ENCODE assay signal across 18 mouse cellular contexts in the genomic region with DNA sequence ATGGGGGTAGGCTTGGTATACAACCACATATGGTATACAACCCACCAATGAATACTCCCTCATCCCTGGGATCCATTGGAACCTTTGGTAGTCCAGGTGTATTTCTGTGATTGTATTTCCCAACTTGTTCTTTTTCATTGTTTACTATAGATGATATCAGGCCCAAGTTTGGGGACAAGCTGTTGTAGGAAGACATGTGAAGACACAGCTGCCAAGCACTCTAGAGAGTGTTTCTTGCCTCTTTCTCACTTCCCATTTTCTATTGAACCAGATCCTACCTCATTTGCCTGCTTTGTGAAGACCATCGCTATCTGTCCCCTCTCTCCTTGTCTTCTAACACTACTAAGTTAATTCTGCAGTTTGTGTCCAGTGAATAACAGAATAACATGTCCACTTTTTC.
DNase-seq lines count a peak whose midpoint lies in the region; ATAC-seq lines count a peak whose summit lies in the region.
"Had no signal": no experiment of that assay in that cellular context is flagged by ENCODE, and none has a peak within 500 bp of the region (broad histone marks: within the 10 kb centered on the region; RNA-seq: fewer than 3 reads in every experiment).

No protein-coding gene starts in this region.

- H3K9me3 ChIP-seq in lung, embryonic 16.5 days (ENCODE audit: control insufficient read depth, low read length) = no peaks in the 10 kb centered on the region
- H3K9me3 ChIP-seq: forebrain, embryonic 10.5 days; midbrain, embryonic 15.5 days had no signal

- no peak overlapping the region for H3K4me2 ChIP-seq in lung, embryonic 16.5 days (ENCODE audit: low read depth, low read length)
- H3K4me2 ChIP-seq: midbrain, embryonic 15.5 days had no signal

- 0 out of 2 replicates have a peak, but pooled peaks have one; percentile 11 for ATAC-seq in lung, embryonic 16.5 days (ENCODE audit: low read depth)
- ATAC-seq in common myeloid progenitor, adult 5-6 weeks (replicated peaks; ENCODE audit: low read depth, poor library complexity, severe bottlenecking) = peak; percentile 49
- ATAC-seq: midbrain, embryonic 15.5 days had no signal

- DNase-seq in heart, adult 11 months = peak; percentile 88
- no peak for DNase-seq in heart, postnatal 36 days
- no peak for DNase-seq in lung, postnatal 25 days (ENCODE audit: low spot score)
- DNase-seq in splenic B cell, adult 2 months (ENCODE audit: low read depth, low spot score) = peak; percentile 74
- DNase-seq in thymus, postnatal 10 days (ENCODE audit: low spot score in 2 of 2) = no peak
- DNase-seq: adrenal gland, adult 8-10 months; cerebellum, adult 11-12 months; gastrocnemius, postnatal 10 days; kidney, adult 11 months; lung, postnatal 36 days; thymus, postnatal 36 days had no signal

- H3K27me3 ChIP-seq in lung, embryonic 16.5 days (ENCODE audit: control insufficient read depth, insufficient read depth, low read depth, low read length) = no peaks in the 10 kb centered on the region
- H3K27me3 ChIP-seq in splenic B cell, adult 2 months (ENCODE audit: control insufficient read depth, insufficient read depth, low read length, poor library complexity, severe bottlenecking) = no peaks in the 10 kb centered on the region
- H3K27me3 ChIP-seq: midbrain, embryonic 15.5 days had no signal

- intact Hi-C loops in heart, postnatal 36 days (cut with DNase I) = no loop called here

- peaks cover 18% of the 10 kb centered on the region for H3K4me1 ChIP-seq in lung, embryonic 16.5 days (replicated peaks; ENCODE audit: control insufficient read depth, insufficient read depth, low read length)
- H3K4me1 ChIP-seq: midbrain, embryonic 15.5 days had no signal

- H3K36me3 ChIP-seq in lung, embryonic 16.5 days (ENCODE audit: control insufficient read depth, insufficient read depth, low read length) = no peaks in the 10 kb centered on the region
- H3K36me3 ChIP-seq in splenic B cell, adult 2 months (ENCODE audit: control insufficient read depth, insufficient read depth, low read length, poor library complexity, severe bottlenecking) = no peaks in the 10 kb centered on the region
- H3K36me3 ChIP-seq: forebrain, embryonic 10.5 days; midbrain, embryonic 15.5 days had no signal

- no peak overlapping the region for H3K4me3 ChIP-seq in lung, embryonic 16.5 days (ENCODE audit: low read length)
- H3K4me3 ChIP-seq: forebrain, embryonic 10.5 days; left cerebral cortex, adult 2 months; midbrain, embryonic 15.5 days had no signal

- no peak overlapping the region for H3K9ac ChIP-seq in lung, embryonic 16.5 days (ENCODE audit: low read length)
- H3K9ac ChIP-seq: liver, embryonic 14.5 days; midbrain, embryonic 15.5 days had no signal

- H3K27ac ChIP-seq in lung, embryonic 16.5 days (ENCODE audit: low read length) = peak overlapping the region; percentile 36; the same call in 1 of the 2 replicates
- H3K27ac ChIP-seq: forebrain, embryonic 10.5 days; kidney, postnatal 0 days; left cerebral cortex, adult 2 months; liver, embryonic 14.5 days; midbrain, embryonic 15.5 days had no signal

- 75% methylated on average over 1 of the region's 1 CpGs for WGBS in lung, embryonic 16.5 days

Comparison
In these comparisons a context has a peak if more than half of its experiments do, and no peak if none do; other contexts are left out.
1. DNase-seq: peak in heart, adult 11 months (single experiment) and splenic B cell, adult 2 months (single experiment); none in heart, postnatal 36 days (0 of 2), lung, postnatal 25 days (single experiment) and thymus, postnatal 10 days (0 of 2).